Mouse (Mus musculus): Measurements from ENCODE around the gene Tab2.

The Tab2 gene

GRCm38 (mm10) chr10:7888256-7888868 is 67.7 kb downstream of the Tab2 start:
- in situ Hi-C loops (cut with MseI, MboI): loop anchor here in 1 of 2 experiments (5.0 to 10.0 kb wide), 2 partner anchors 304 to 346 kb away; no protein-coding TSS in a partner anchor

- in situ Hi-C loops (cut with MseI, MboI): loop anchor here (5.0 to 10.0 kb wide), 2 partner anchors 314 to 351 kb away; no protein-coding TSS in a partner anchor
Observed at GRCm38 (mm10) chr10:7883524-7883923, 72.5 kb downstream of the Tab2 start.

- in situ Hi-C loops (cut with MseI, MboI): loop anchor here (5.0 to 10.0 kb wide), 2 partner anchors 315 to 353 kb away; no protein-coding TSS in a partner anchor
Observed at GRCm38 (mm10) chr10:7881971-7882370, 74.1 kb downstream of the Tab2 start.

- in situ Hi-C loops (cut with MseI, MboI): loop anchor here (5.0 to 10.0 kb wide), 2 partner anchors 317 to 355 kb away; no protein-coding TSS in a partner anchor
Observed at GRCm38 (mm10) chr10:7880283-7880682, 75.7 kb downstream of the Tab2 start.

GRCm38 (mm10) chr10:7874194-7874593 is 81.8 kb downstream of the Tab2 start:
- in situ Hi-C loops (cut with MseI, MboI): loop anchor here in 1 of 2 experiments (25.0 kb wide), 1 partner anchor 813 kb away; no protein-coding TSS in a partner anchor

GRCm38 (mm10) chr10:7871381-7872020 is 84.5 kb downstream of the Tab2 start:
- in situ Hi-C loops (cut with MseI, MboI): loop anchor here in 1 of 2 experiments (25.0 kb wide), 1 partner anchor 816 kb away; no protein-coding TSS in a partner anchor

GRCm38 (mm10) chr10:7870571-7871315 is 85.3 kb downstream of the Tab2 start:
- in situ Hi-C loops (cut with MseI, MboI): loop anchor here in 1 of 2 experiments (25.0 kb wide), 1 partner anchor 817 kb away; no protein-coding TSS in a partner anchor

- in situ Hi-C loops (cut with MseI, MboI): loop anchor here in 1 of 2 experiments (25.0 kb wide), 1 partner anchor 818 kb away; no protein-coding TSS in a partner anchor
Observed at GRCm38 (mm10) chr10:7869746-7870145, 86.3 kb downstream of the Tab2 start.

- in situ Hi-C loops (cut with MseI, MboI): loop anchor here in 1 of 2 experiments (25.0 kb wide), 1 partner anchor 820 kb away; no protein-coding TSS in a partner anchor
Observed at GRCm38 (mm10) chr10:7867666-7868030, 88.4 kb downstream of the Tab2 start.

GRCm38 (mm10) chr10:7866762-7867665 is 89.0 kb downstream of the Tab2 start:
- in situ Hi-C loops (cut with MseI, MboI): loop anchor here in 1 of 2 experiments (25.0 kb wide), 1 partner anchor 820 kb away; no protein-coding TSS in a partner anchor

- in situ Hi-C loops (cut with MseI, MboI): loop anchor here in 1 of 2 experiments (25.0 kb wide), 1 partner anchor 822 kb away; no protein-coding TSS in a partner anchor
Observed at GRCm38 (mm10) chr10:7864806-7865205, 91.2 kb downstream of the Tab2 start.

GRCm38 (mm10) chr10:7864184-7864583 is 91.8 kb downstream of the Tab2 start:
- in situ Hi-C loops (cut with MseI, MboI): loop anchor here in 1 of 2 experiments (25.0 kb wide), 1 partner anchor 823 kb away; no protein-coding TSS in a partner anchor

GRCm38 (mm10) chr10:7863411-7863810 is 92.6 kb downstream of the Tab2 start:
- in situ Hi-C loops (cut with MseI, MboI): loop anchor here in 1 of 2 experiments (25.0 kb wide), 1 partner anchor 824 kb away; no protein-coding TSS in a partner anchor

- in situ Hi-C loops (cut with MseI, MboI): loop anchor here in 1 of 2 experiments (25.0 kb wide), 1 partner anchor 825 kb away; no protein-coding TSS in a partner anchor
Observed at GRCm38 (mm10) chr10:7861937-7862657, 93.9 kb downstream of the Tab2 start.

- in situ Hi-C loops (cut with MseI, MboI): loop anchor here in 1 of 2 experiments (25.0 kb wide), 1 partner anchor 826 kb away; no protein-coding TSS in a partner anchor
Observed at GRCm38 (mm10) chr10:7861259-7861936, 94.6 kb downstream of the Tab2 start.

GRCm38 (mm10) chr10:7860494-7860893 is 95.5 kb downstream of the Tab2 start:
- in situ Hi-C loops (cut with MseI, MboI): loop anchor here in 1 of 2 experiments (25.0 kb wide), 1 partner anchor 827 kb away; no protein-coding TSS in a partner anchor
